Mouse (Mus musculus) brain, embryonic 14.5 days (tissue): ENCODE measurements at regions not wholly inside any gene's neighbourhood (a gene's known extent, or its start where the extent isn't known, plus 50 kb on each side); places are given as distances from the start of the nearest gene placed in this dataset.

Experiments
- CTCF ChIP-seq: fragments of 200-500 bp; IDR thresholded peaks from 2 replicates; pipeline ENCODE4 v1.5.1; 2012; ENCODE audit warnings: inconsistent platforms, mild to moderate bottlenecking, moderate library complexity, borderline replicate concordance; ENCODE audit not compliant: insufficient read depth, insufficient read length; ENCODE audit errors: extremely low read depth
- POLR2A ChIP-seq: fragments of 200-500 bp; IDR thresholded peaks from 2 replicates; pipeline ENCODE4 v1.6.1; 2012; ENCODE audit warnings: mild to moderate bottlenecking, inconsistent platforms, borderline replicate concordance; ENCODE audit not compliant: poor library complexity, insufficient read depth, insufficient read length, severe bottlenecking; ENCODE audit errors: extremely low read depth

GRCm38 (mm10) chr16:5524375-5524774, 268.6 kb upstream of the Eef2kmt start:
- TF ChIP-seq CTCF (no peak), POLR2A (no peak)
